Mouse (Mus musculus) kidney, adult 2 months (tissue): ENCODE measurements around the gene Ntng2.
A peak's percentile ranks its signal among the peaks of the same experiment; 100 is the strongest.

Experiments
- CTCF ChIP-seq: fragments of 200-500 bp; conservative IDR thresholded peaks from 2 replicates; pipeline ENCODE4 v1.5.1; 2011; ENCODE audit warnings: low read depth, mild to moderate bottlenecking, control low read depth, low read length, moderate library complexity, mixed read lengths; ENCODE audit not compliant: insufficient read depth, insufficient read length
- POLR2A ChIP-seq: fragments of 200-500 bp; IDR thresholded peaks from one replicate; pipeline ENCODE4 v1.6.1; 2011; ENCODE audit warnings: low read depth, low read length, control low read depth

DNA sequence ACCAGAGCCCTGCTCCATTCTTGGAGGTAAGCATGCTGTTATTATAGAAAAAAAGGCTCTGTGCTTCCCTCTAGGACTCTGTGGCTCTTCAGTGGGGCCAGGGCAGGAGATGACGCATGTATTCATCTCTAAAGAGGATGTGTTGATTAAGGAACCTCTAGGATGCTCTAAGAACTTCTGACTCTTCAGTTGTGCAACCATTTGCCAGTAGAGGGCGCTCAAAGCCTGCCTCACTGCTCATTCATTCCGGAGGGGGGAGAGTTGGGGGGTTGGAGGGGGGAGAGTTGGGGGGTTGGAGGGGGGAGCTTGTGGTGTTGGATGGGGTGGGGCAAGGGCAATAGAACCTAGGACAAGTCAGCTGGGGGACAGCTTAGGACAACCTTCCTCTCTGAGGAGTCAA lies 52.9 kb downstream of the Ntng2 start:
- TF ChIP-seq POLR2A, result no peak
- peak; percentile 71 for TF ChIP-seq CTCF
